Mouse (Mus musculus): ENCODE measurements at regions not wholly inside any gene's neighbourhood (a gene's known extent, or its start where the extent isn't known, plus 50 kb on each side); places are given as distances from the start of the nearest gene placed in this dataset.

DNA sequence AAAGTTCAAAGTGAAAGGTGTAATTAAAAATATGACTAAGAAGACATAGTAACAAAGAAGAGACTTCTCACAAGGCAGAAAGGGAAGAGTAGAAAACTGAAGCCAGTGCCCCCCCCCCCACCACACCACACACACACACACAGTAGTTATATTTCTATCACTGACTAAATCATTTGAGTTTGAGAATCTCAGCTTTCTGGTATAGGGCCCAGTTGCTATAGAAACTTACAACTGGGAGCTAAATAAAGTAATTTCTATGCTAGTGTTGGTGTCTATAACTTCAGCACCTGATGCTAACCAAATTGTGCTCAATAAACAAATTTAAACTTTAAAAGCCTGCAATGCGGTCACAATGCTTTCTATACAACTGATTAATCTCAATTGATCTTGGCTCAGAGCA lies 153.4 kb upstream of the Speer2 start:
- no peak for TF ChIP-seq CTCF (IDR thresholded peaks at IDR 0.05; ENCODE audit: low read depth, low read length)
- no peak for TF ChIP-seq POLR2A (IDR thresholded peaks at IDR 0.05; ENCODE audit: insufficient read depth, low read length)
- no peak for TF ChIP-seq EP300 (IDR thresholded peaks at IDR 0.05; ENCODE audit: insufficient read depth, low read depth, low read length)

All from ES-Bruce4 (cell line).